Comparison of ENCODE assay signal across 24 mouse cellular contexts in genomic region chr19:42277288-42277687, GRCm38 (mm10). TPM values are rescaled to one million over a fixed set of nuclear protein-coding genes. Genes with fewer than 3 reads are reported as not detected.
A peak's percentile ranks its signal among the peaks of the same experiment; 100 is the strongest.
DNase-seq lines count a peak whose midpoint lies in the region; ATAC-seq lines count a peak whose summit lies in the region.
"Had no signal": no experiment of that assay in that cellular context is flagged by ENCODE, and none has a peak within 500 bp of the region (broad histone marks: within the 10 kb centered on the region; RNA-seq: fewer than 3 reads in every experiment).

No protein-coding gene starts in this region.

- peak; percentile 15 for DNase-seq in 416B (ENCODE audit: low read depth)
- DNase-seq in adrenal gland, adult 2 months: no peak
- DNase-seq: adrenal gland, postnatal 10 days; adrenal gland, postnatal 25 days; cerebellum, adult 11 months; cerebellum, adult 18-20 months; cerebellum, adult 8-10 months; cerebellum, adult 9-11 months; cerebellum, postnatal 14 days; cerebellum, postnatal 36 days; embryo, embryonic 11 days; forebrain, postnatal 0 days had no signal

- ATAC-seq in granulocyte monocyte progenitor cell, adult 5-6 weeks (replicated peaks; ENCODE audit: poor library complexity, severe bottlenecking): peak; percentile 52
- ATAC-seq in megakaryocyte progenitor cell, adult 5-6 weeks (replicated peaks; ENCODE audit: poor library complexity): peak; percentile 61
- no peak for ATAC-seq in hindbrain, embryonic 16.5 days
- ATAC-seq: activated CD4-positive, CD25-positive, alpha-beta regulatory T cell, adult 4 months; forebrain, embryonic 15.5 days; forebrain, postnatal 0 days; Patski had no signal

- H3K9me3 ChIP-seq in hindbrain, embryonic 16.5 days (ENCODE audit: control insufficient read depth, low read length): no peaks in the 10 kb centered on the region
- H3K9me3 ChIP-seq: embryonic facial prominence, embryonic 13.5 days; embryonic facial prominence, embryonic 15.5 days; forebrain, embryonic 10.5 days; forebrain, embryonic 12.5 days; forebrain, embryonic 15.5 days had no signal

- H3K27me3 ChIP-seq in hindbrain, embryonic 16.5 days (replicated peaks; ENCODE audit: control insufficient read depth, insufficient read depth, low read length): no peaks in the 10 kb centered on the region
- H3K27me3 ChIP-seq: embryonic facial prominence, embryonic 13.5 days; embryonic facial prominence, embryonic 15.5 days; forebrain, embryonic 12.5 days; forebrain, embryonic 15.5 days had no signal

- H3K27ac ChIP-seq in hindbrain, embryonic 16.5 days (ENCODE audit: low read depth, low read length): no peak overlapping the region
- H3K27ac ChIP-seq: embryonic facial prominence, embryonic 13.5 days; embryonic facial prominence, embryonic 15.5 days; forebrain, embryonic 10.5 days; forebrain, embryonic 12.5 days; forebrain, embryonic 15.5 days had no signal

- no peak overlapping the region for H3K4me3 ChIP-seq in hindbrain, embryonic 16.5 days (ENCODE audit: low read length)
- H3K4me3 ChIP-seq: embryonic facial prominence, embryonic 13.5 days; embryonic facial prominence, embryonic 15.5 days; erythroblast, embryonic 14.5 days; forebrain, embryonic 10.5 days; forebrain, embryonic 12.5 days; forebrain, embryonic 15.5 days had no signal

- no peaks in the 10 kb centered on the region for H3K36me3 ChIP-seq in hindbrain, embryonic 16.5 days (ENCODE audit: control insufficient read depth, insufficient read depth, low read length)
- H3K36me3 ChIP-seq: embryonic facial prominence, embryonic 13.5 days; embryonic facial prominence, embryonic 15.5 days; forebrain, embryonic 10.5 days; forebrain, embryonic 12.5 days; forebrain, embryonic 15.5 days had no signal

- 84% methylated on average over 6 of the region's 6 CpGs for WGBS in hindbrain, embryonic 16.5 days

- peaks cover 3% of the 10 kb centered on the region; the same call in 1 of the 2 replicates for H3K4me1 ChIP-seq in hindbrain, embryonic 16.5 days (ENCODE audit: control insufficient read depth, insufficient read depth, low read depth, low read length)
- H3K4me1 ChIP-seq: embryonic facial prominence, embryonic 13.5 days; embryonic facial prominence, embryonic 15.5 days; forebrain, embryonic 15.5 days had no signal

- no peak overlapping the region for H3K9ac ChIP-seq in hindbrain, embryonic 16.5 days (ENCODE audit: low read depth, low read length)
- H3K9ac ChIP-seq: embryonic facial prominence, embryonic 13.5 days; embryonic facial prominence, embryonic 15.5 days; forebrain, embryonic 12.5 days; forebrain, embryonic 15.5 days; forebrain, postnatal 0 days had no signal

- H3K4me2 ChIP-seq in hindbrain, embryonic 16.5 days (ENCODE audit: low read length): no peak overlapping the region
- H3K4me2 ChIP-seq: embryonic facial prominence, embryonic 13.5 days; embryonic facial prominence, embryonic 15.5 days; forebrain, embryonic 12.5 days; forebrain, embryonic 15.5 days had no signal

RNA-seq across cellular contexts. Expression of gene Golga7b, which starts 29.9 kb away (rescaled TPM):
- total RNA-seq in granulocyte monocyte progenitor cell, adult 5-6 weeks (2014; fragmentation: Nextera tagmentation): not detected in 2 replicates
- total RNA-seq in granulocyte monocyte progenitor cell, adult 5-6 weeks (2017): not detected in 2 replicates
- total RNA-seq in megakaryocyte progenitor cell, adult 5-6 weeks (2015): not detected in 2 replicates
- total RNA-seq in megakaryocyte progenitor cell, adult 5-6 weeks (2017): not detected in 2 replicates
- 1 to 10 TPM in 1 of 2 experiments, under 1 TPM in 1; 0.69 to 1.3 TPM for total RNA-seq in adrenal gland, adult 2 months (2021)
- polyA plus RNA-seq in adrenal gland, adult 2 months (2012; rRNA removed): 1.1 and 2.8 TPM in 2 replicates
- polyA plus RNA-seq in hindbrain, embryonic 16.5 days (2015; fragmentation: Nextera tagmentation; extraction: Ambion mirVana): 69.5 and 73.9 TPM in 2 replicates
- total RNA-seq: common myeloid progenitor, adult 5-6 weeks had no signal
- polyA plus RNA-seq: activated CD4-positive, CD25-positive, alpha-beta regulatory T cell, adult 4 months; erythroblast, embryonic 14.5 days had no signal
